Mouse (Mus musculus) gastrocnemius, postnatal 4 days (tissue): ENCODE results near the gene 1600012H06Rik. TPM values are rescaled to one million over a fixed set of nuclear protein-coding genes. Genes with fewer than 3 reads are reported as not detected.

Experiments
- total RNA-seq, 2 experiments: library from RNA; stranded (reverse); gene quantifications; 2 replicates each; pipeline ENCODE4 v1.2.3; 2021

1600012H06Rik gene
- total RNA-seq, 2 experiments from 2014 or later: 24.3 to 25.3 TPM

Other genes starting within 250 kb of the 1600012H06Rik start
- gene Thbs2, start 248.9 kb upstream of the 1600012H06Rik start, total RNA-seq: 100 to 1,000 TPM; 134 to 155 TPM
- 1 to 10 TPM; 3.5 to 4.2 TPM for gene Wdr27, start within 50 bp of the 1600012H06Rik start, total RNA-seq
- 10 to 100 TPM; 75.3 to 81.4 TPM for gene Phf10, start 18.1 kb downstream of the 1600012H06Rik start, total RNA-seq
- gene 9030025P20Rik, start 35.3 kb downstream of the 1600012H06Rik start, total RNA-seq: 1 to 10 TPM; 4.0 to 5.1 TPM
- under 1 TPM in 1 of 2 experiments, not detected in 1; 0.49 TPM for gene Gm3417, start 35.6 kb downstream of the 1600012H06Rik start, total RNA-seq
- 1 to 10 TPM; 3.4 to 4.8 TPM for gene Gm3435, start 67.0 kb downstream of the 1600012H06Rik start, total RNA-seq
- 10 to 100 TPM; 35.0 to 41.9 TPM for gene Ermard, start 98.0 kb downstream of the 1600012H06Rik start, total RNA-seq
- 1 to 10 TPM in 1 of 2 experiments, under 1 TPM in 1; 0.73 to 2.1 TPM for gene Tcte3, start 98.3 kb downstream of the 1600012H06Rik start, total RNA-seq
- gene Gm3448, start 98.4 kb downstream of the 1600012H06Rik start, total RNA-seq: 1 to 10 TPM; 2.8 to 3.7 TPM